Mouse (Mus musculus): Measurements from ENCODE around the gene Ugt2a3. TPM values are rescaled to one million over a fixed set of nuclear protein-coding genes. Genes with fewer than 3 reads are reported as not detected.
"Not testable (repeated sequence)": the region's sequence is repeated elsewhere in the genome, so short reads cannot be mapped to it uniquely, and the experiment has no call there.

The Ugt2a3 gene
- not detected for total RNA-seq (2021)
- long read RNA-seq, result 0 reads

DNA sequence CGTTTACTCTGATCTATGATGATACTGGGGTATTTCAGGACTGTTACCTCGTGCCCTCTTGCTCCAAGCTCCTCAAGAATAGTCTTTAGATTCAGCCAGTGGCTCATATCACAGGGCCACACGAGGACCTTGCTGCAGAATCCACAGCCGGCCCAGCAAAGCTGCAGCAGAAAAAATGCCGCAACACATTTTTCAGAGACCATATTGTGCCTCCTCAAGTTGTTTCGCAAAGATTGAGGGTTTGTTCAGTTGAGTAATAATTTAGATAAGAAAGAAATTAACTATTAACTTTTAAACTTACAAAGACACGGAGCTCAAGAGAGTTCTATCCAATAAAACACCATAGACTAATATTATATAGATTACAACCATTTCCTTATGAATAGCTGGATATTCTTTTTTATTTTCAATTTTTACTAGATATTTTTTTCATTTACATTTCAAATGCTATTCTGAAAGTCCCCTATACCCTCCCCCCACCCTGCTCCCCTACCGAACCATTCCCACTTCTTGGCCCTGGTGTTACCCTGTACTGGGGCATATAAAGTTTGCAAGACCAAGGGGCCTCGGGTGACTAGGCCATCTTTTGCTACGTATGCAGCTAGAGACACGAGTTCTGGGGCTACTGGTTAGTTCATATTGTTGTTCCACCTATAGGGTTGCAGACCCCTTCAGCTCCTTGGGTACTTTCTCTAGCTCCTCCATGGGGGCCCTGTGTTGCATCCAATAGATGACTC lies at the start of gene Ugt2a3:
Gene Ugt2a3, minus strand, starts transcription at position 235 of the 737 bp plus-strand sequence.
- no peak for DNase-seq (ENCODE audit: low spot score in 2 of 2)

DNA sequence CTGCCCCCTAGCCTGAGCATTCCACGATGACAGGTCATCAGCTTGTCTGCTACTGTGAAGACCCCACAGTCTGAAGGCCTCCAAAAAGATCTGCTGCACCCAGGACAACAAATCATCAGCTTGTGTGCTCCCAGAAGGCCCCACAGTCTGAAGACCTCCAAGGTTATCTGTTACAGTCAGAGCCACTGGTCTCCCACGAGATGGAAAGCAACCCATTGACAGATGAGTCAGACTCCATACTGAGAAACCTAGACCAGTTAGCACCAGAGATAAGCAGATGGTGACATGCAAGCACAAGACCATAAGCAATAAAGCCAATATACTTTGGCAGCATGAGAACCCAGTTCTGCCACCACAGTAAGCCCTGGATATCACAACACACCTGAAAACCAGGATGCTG lies 43.2 kb upstream of the Ugt2a3 start:
- DNase-seq (ENCODE audit: low spot score in 2 of 2), result no peak

- DNase-seq (ENCODE audit: low spot score in 2 of 2), result no peak
These were observed 42.8 kb upstream of the Ugt2a3 start for GRCm38 (mm10) chr5:87379825-87380224.

DNA sequence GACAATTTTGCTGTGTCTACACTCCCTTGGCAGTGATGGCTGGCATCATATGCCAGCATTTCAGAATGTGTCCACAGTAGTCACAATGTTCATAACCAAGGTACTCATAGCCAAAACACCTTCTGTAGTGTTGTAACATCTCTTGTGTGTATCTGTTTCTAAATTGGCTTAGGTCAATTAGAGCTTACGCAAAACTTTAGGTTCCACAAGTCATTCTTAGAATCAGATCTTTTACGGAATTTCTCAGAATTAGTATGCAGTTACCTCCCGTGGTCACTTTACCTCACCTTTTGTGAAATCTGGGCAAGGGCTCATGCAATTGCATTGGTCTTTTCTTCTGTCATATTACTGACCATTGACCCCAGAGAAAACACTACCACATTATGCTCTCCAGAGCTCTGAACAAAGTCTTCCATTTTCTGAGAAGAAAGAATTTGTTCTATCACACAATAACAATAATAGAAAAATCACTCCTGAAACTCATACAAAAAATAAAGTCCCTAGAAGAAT lies 38.9 kb upstream of the Ugt2a3 start:
- DNase-seq (ENCODE audit: low spot score in 2 of 2), result no peak

DNA sequence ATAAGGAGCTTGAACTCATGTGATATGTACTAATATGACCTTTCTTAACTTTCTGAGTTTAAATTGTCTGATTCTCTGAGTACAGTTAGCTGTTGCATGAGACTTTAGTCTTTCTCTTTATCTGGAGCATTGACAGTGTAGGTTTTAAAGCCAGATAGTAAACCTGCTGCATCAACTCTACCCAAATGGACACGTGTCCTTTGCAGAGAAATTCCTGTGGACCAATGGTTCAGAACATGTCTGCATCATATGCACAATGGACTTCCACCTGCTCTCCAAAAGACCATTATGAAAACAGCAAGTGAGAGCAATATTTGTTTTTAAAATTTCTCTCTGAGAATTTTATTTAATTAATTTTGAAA lies 36.5 kb upstream of the Ugt2a3 start:
- no peak for DNase-seq (ENCODE audit: low spot score in 2 of 2)

DNA sequence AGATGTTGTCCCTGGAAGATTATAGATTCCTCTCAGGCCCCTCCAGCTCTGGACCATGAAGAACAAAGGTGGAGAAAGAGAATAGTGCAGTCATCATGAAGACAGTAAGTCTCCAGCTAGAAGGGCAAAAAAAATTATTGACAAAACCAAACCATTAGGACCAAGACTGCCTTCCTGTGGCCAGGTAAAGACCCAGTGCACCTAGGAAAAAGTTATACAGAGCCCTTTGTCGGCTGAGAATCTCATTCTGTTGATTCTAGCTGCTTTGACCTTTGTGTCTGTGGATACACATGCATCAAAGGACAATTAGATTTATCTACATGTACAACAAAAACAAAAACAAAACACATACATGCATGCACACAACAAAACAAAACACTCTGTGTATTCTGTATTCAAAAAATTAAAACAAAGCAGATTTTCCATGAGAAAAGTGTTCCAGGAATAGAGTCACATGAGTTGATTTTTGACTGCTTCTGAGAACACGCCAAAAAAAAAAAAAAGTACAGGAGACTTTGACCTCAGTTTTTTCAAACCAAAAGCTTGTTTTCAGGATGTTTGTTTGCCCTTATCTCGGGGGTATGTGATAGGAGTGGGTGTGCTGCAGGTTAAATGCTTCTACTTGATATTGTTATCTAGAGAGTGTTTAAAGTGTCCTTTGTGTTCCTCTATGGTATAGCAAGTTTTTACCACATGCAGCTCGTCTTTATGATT lies 36.0 kb upstream of the Ugt2a3 start:
- not testable (repeated sequence) for DNase-seq (ENCODE audit: low spot score in 2 of 2)

DNA sequence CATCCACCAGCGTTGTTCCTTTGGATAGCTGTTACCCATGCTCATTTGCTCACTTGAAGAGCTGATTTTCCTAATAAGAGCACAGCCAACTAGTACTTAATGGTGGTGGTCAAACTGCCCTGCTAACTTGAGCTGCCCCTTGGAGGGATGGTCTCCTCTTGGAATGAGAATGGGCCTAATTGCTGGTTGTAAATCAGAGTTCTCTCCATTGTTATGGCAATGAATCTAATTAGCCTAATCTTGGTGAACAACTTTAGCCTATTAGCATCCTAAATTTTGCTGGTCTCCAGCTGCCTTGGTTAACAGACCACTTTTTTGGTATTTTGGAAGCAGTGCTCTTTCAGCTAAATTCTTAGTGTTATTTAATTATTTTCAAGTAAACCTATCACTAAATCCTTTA lies 13.4 kb upstream of the Ugt2a3 start:
- no peak for DNase-seq (ENCODE audit: low spot score in 2 of 2)

- DNase-seq (ENCODE audit: low spot score in 2 of 2), result not testable (repeated sequence)
These were observed 12.2 kb upstream of the Ugt2a3 start for GRCm38 (mm10) chr5:87349150-87349549.

GRCm38 (mm10) chr5:87347479-87348078 lies 10.6 kb upstream of the Ugt2a3 start:
- DNase-seq (ENCODE audit: low spot score in 2 of 2), result not testable (repeated sequence)

DNA sequence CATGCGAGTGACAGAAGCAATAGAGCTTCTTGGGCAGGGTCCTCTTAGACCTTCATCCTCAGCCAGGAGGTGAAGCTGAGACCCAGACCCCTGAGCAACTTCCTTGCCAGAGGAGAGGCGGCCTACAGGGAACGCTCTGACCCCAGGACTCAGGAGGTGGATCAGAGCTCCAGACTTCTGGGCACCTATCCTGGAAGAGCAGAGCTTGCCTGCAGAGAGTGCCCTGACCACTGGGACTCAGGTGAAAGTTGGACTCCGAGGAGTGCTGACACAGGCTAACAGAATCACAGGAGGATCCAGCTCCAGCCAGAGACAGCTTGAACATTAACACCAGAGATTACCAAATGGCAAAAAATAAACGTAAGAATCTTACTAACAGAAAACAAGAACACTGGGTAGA lies 3.5 kb upstream of the Ugt2a3 start:
- no peak for DNase-seq (ENCODE audit: low spot score in 2 of 2)

DNA sequence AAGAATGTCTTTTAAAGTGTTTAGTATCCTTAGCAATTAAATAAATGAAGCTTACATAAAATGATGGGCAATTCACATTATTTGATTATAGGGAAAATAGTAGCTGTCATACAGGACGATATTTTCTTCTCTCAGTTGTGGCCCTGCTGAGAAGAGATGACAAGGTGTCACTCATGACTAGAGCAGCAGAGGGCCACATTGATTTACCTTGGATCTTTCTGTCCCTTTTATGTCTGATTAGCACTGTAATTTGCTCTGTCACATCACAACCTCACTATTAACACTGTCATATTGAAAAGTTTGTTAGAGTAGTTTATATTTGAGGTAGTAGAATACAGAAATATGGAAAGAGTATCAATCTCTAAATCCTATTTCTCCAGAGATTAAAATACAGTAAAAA lies 1.8 kb downstream of the Ugt2a3 start:
- no peak for DNase-seq (ENCODE audit: low spot score in 2 of 2)

DNA sequence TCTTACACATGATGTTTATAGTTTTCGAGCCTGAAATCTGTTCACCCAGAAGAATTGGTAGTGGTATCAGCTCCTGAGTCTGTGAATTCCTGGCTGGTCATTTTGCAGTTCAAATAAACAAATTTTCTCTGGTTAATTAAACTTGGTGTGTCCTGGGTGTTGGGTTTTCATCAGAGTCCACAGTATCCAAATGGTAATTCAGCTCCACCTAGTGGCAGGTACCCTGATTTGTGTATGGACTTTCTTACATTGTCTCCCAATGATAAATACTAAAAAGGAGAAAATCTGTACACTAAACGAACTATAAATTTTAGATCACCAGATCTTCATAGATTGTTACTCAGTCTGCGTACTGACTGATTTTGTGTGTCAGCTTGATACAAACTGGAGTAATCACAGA lies 3.4 kb downstream of the Ugt2a3 start:
- peak in 1 of 2 experiments; percentile 33 for DNase-seq (ENCODE audit: low spot score in 2 of 2)

GRCm38 (mm10) chr5:87311392-87311791 lies 25.6 kb downstream of the Ugt2a3 start:
- no peak for DNase-seq (ENCODE audit: low spot score in 2 of 2)

- DNase-seq (ENCODE audit: low spot score in 2 of 2), result not testable (repeated sequence)
These were observed 50.8 kb downstream of the Ugt2a3 start for GRCm38 (mm10) chr5:87286180-87286579.

DNA sequence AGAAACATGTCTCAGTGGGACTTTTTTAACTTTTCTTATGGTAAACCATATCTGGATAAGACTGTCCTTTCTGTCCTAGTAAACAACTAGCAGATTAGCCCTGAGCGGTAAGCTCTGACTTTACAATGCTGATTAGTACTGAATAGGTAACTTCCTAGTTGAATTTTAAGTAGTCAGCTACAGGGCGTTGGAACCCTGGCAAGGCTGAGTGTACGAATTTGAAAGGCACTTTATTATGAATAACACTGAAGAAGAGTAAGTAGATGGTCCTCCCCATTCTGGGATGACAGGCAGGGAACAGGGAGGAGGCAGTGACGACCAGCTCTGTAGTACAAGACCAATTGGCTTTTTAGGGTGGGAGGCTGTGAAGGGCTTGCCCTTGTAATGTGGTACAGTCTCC lies 61.0 kb downstream of the Ugt2a3 start:
- not testable (repeated sequence) for DNase-seq (ENCODE audit: low spot score in 2 of 2)

DNA sequence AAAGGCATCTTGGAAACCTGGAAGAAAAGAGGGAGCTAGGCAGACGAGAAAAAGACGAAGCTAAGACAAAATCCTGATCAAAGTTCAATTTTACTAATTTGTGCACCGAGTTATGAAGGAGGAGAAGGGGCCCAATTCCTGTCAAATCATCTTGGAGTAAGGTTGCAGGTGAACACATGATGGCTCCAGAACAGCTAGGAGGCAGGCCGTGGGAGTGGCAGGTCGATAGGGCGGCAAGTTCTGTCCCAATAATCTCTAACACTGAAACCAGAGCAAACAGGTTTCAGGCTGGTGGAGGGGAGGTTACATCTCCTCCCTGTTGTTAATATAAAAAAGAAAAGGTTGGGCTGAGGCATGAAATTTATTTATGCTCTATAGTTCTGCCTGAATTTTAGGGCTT lies 61.4 kb downstream of the Ugt2a3 start:
- no peak for DNase-seq (ENCODE audit: low spot score in 2 of 2)

Other genes with a start within 250 kb of the Ugt2a3 start
- gene Ugt2b36, start 244.6 kb downstream of the Ugt2a3 start, total RNA-seq (2021), result not detected
- not detected for gene Ugt2b5, start 196.9 kb downstream of the Ugt2a3 start, total RNA-seq (2021)
- not detected for gene Ugt2b37, start 82.4 kb downstream of the Ugt2a3 start, total RNA-seq (2021)
- gene Ugt2b38, start 87.0 kb upstream of the Ugt2a3 start, total RNA-seq (2021), result not detected
- not detected for gene Ugt2a2, start 145.1 kb upstream of the Ugt2a3 start, total RNA-seq (2021)
- gene Gm43638, start 149.6 kb upstream of the Ugt2a3 start, total RNA-seq (2021), result not detected
- not detected for gene Ugt2a1, start 153.7 kb upstream of the Ugt2a3 start, total RNA-seq (2021)
- gene Sult1b1, start 201.0 kb upstream of the Ugt2a3 start, total RNA-seq (2021), result not detected
- not detected for gene Sult1d1, start 231.8 kb upstream of the Ugt2a3 start, total RNA-seq (2021)